Mouse (Mus musculus) effector memory CD4-positive, alpha-beta T cell, adult 5 months (primary cell): Measurements from ENCODE around the gene Plxnb1. TPM values are rescaled to one million over a fixed set of nuclear protein-coding genes. Genes with fewer than 3 reads are reported as not detected.

Experiments
- polyA plus RNA-seq: library from polyadenylated mRNA; unstranded; fragments of 100-300 nt; shearing (Covaris generic); gene quantifications from one replicate; pipeline ENCODE4 v1.2.1, GENCODE M21; 2017

Plxnb1 gene
- polyA plus RNA-seq: 1.7 TPM

DNA sequence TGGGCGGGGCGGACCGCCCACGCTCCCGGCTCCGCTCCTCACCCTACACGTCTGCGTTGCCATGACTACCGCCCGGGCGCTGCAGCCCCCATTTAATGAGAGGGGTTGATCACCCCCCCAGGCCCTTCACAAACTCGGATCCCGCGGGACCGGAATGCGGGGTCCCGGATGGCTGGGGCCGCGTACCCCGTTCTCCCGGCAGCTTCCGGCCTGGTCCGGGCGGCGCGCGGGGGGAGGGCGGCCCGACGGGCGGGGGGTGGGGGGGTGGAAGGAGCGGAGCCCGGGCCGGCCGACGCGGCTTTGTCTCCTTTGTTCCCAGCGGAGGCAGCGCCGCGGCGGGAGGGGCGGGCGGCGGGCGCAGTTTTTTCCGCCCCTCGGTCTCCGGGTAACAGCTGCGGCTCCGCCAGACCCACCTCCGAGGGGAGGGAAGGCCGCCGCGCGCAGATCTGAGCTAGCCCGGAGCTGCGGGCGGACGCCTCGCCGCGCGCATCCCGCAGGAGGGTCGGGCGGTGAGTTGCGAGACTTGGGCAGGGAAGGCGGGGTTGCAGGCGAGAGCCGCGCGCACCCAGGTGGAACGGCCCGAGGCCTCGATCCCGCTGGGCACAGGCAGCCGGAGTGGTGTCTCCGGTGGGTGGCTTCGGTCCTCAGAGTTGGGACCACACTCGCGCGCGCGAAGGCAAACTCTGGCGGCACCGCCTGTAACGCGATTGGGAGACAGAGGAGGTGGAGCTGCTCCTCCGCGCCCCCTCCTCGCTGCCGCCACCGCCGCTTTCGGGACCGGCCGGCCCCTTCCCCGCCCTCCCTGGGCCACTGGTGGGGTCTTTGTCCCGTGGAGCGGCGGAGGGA lies at the start of gene Plxnb1:
Gene Plxnb1 (plus strand): TSS at position 253 of the 846 bp plus-strand sequence.

GRCm38 (mm10) chr9:109059136-109059903 lies 35.9 kb upstream of the Plxnb1 start, which contains the start of gene Trex1:
Gene Trex1, minus strand, starts transcription at chr9:109059734.

GRCm38 (mm10) chr9:109073661-109074573 lies 21.3 kb upstream of the Plxnb1 start, which contains the start of gene Atrip:
Gene Atrip, minus strand, starts transcription at chr9:109074124.

GRCm38 (mm10) chr9:109082124-109082800 lies 12.9 kb upstream of the Plxnb1 start, which contains the start of the genes Ccdc51 and Tma7:
Gene Ccdc51, plus strand, starts transcription at chr9:109082493.
Gene Tma7, minus strand, starts transcription at chr9:109082587.

DNA sequence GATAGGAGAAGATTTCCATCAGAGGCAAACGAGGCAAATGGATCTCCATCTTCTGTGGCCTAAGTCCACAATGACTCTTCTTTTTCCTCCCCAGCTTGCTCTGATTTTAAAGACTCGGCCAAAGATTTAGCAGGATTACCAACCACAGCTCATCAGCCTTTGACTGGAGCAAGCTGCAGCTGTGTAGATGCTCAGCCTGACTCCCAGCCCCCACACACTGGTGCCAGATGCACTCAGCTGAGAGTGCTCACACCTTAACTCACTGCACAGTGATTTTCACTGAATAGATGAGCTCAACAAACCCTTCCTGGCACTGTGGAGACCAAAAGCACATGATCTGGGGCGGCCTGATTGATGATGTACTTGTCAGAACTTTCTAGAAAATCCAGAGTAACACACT lies 66.8 kb downstream of the Plxnb1 start, which contains the start of gene Fbxw21:
Gene Fbxw21 (minus strand): TSS at position 101 of the 400 bp plus-strand sequence.

Other genes with a start within 250 kb of the Plxnb1 start
- gene Slc26a6, start 242.1 kb upstream of the Plxnb1 start, polyA plus RNA-seq: 6.2 TPM
- not detected for gene Tmem89, start 180.8 kb upstream of the Plxnb1 start, polyA plus RNA-seq
- 210 TPM for gene Uqcrc1, start 158.8 kb upstream of the Plxnb1 start, polyA plus RNA-seq
- gene Col7a1, start 141.8 kb upstream of the Plxnb1 start, polyA plus RNA-seq: not detected
- not detected for gene Ucn2, start 109.4 kb upstream of the Plxnb1 start, polyA plus RNA-seq
- gene Pfkfb4, start 103.6 kb upstream of the Plxnb1 start, polyA plus RNA-seq: 6.3 TPM
- 2,686 TPM for gene Shisa5, start 56.8 kb upstream of the Plxnb1 start, polyA plus RNA-seq
- 73.3 TPM for gene Trex1, start 35.7 kb upstream of the Plxnb1 start, polyA plus RNA-seq
- gene Atrip, start 21.3 kb upstream of the Plxnb1 start, polyA plus RNA-seq: 16.1 TPM
- 6.9 TPM for gene Ccdc51, start 12.9 kb upstream of the Plxnb1 start, polyA plus RNA-seq
- gene Tma7, start 12.8 kb upstream of the Plxnb1 start, polyA plus RNA-seq: 417 TPM
- 0.49 TPM for gene Fbxw21, start 66.7 kb downstream of the Plxnb1 start, polyA plus RNA-seq
- not detected for gene Fbxw13, start 100.6 kb downstream of the Plxnb1 start, polyA plus RNA-seq
- not detected for gene Fbxw20, start 139.4 kb downstream of the Plxnb1 start, polyA plus RNA-seq
- not detected for gene Fbxw14, start 192.3 kb downstream of the Plxnb1 start, polyA plus RNA-seq
- not detected for gene Fbxw28, start 244.3 kb downstream of the Plxnb1 start, polyA plus RNA-seq